Mouse (Mus musculus): ENCODE results near the gene Foxd3. TPM values are rescaled to one million over a fixed set of nuclear protein-coding genes. Genes with fewer than 3 reads are reported as not detected.
A peak's percentile ranks its signal among the peaks of the same experiment; 100 is the strongest.

Foxd3 gene
- polyA plus RNA-seq, 1 experiment from 2014 or later = 0.07 TPM

DNA sequence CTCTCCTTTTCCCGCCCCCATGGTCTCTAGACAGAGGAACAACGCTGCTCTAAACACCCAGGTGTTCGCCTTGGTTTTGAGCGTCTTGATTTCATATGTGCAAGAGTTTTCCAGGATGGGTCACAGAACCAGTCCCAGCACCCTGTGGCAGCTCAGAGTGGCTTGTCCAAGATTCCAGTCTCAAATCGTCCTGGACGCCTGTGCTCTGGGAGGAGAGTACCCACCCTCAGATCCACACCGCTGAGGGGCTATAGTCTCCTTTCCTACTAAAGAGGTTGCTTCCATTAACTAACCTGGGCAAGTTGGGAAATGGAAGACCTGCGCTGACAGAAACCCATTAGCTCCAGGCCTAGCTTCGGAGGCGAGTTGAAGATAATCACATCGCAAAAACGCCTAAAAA is 5.9 kb downstream of the Foxd3 start:
- no peak overlapping the region for H3K4me3 ChIP-seq (ENCODE audit: low read depth, low read length)
- no peak overlapping the region for H3K9ac ChIP-seq (ENCODE audit: low read depth, low read length)
- no peak for DNase-seq (ENCODE audit: low spot score)
- no peak overlapping the region for H3K27ac ChIP-seq (ENCODE audit: low read depth, low read length)
- no peaks in the 10 kb centered on the region for H3K36me3 ChIP-seq (ENCODE audit: control insufficient read depth, insufficient read depth, low read length)
- 6% methylated on average over 12 of the region's 12 CpGs for WGBS
- H3K4me1 ChIP-seq (replicated peaks; ENCODE audit: control insufficient read depth, insufficient read depth, low read length) = peaks cover 3% of the 10 kb centered on the region; the same call in 1 of the 2 replicates
- no peak for ATAC-seq (replicated peaks; ENCODE audit: low FRiP score)
- H3K4me2 ChIP-seq = no peak overlapping the region
- H3K27me3 ChIP-seq (replicated peaks; ENCODE audit: control insufficient read depth, insufficient read depth, low read length) = peaks cover 74% of the 10 kb centered on the region
- no peaks in the 10 kb centered on the region for H3K9me3 ChIP-seq (ENCODE audit: control insufficient read depth, low read length)

DNA sequence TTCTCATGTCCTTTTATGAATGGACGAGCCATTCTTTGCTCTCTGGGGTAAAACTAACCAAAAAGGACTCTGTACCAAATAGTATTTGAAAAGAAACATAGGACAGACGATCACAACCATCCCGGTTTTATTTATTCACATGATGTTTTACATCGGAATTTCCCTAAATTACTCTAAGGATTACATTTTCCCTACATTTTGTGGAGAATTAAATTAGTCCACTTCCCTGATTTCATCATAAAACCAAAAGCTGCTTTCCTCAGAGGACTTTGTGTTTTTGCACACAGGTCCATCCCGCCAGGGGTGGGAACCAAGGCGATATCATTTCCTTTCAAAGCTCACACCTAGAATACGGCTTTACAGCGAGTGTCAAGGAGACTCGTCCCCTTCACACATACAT is 6.3 kb downstream of the Foxd3 start:
- ATAC-seq (replicated peaks; ENCODE audit: low FRiP score) (no peak), DNase-seq (ENCODE audit: low spot score) (no peak)
- Histone ChIP-seq H3K4me1 (replicated peaks; ENCODE audit: control insufficient read depth, insufficient read depth, low read length) (peaks cover 3% of the 10 kb centered on the region; the same call in 1 of the 2 replicates), H3K27ac (ENCODE audit: low read depth, low read length) (no peak overlapping the region), H3K9me3 (ENCODE audit: control insufficient read depth, low read length) (no peaks in the 10 kb centered on the region), H3K4me2 (no peak overlapping the region), H3K36me3 (ENCODE audit: control insufficient read depth, insufficient read depth, low read length) (no peaks in the 10 kb centered on the region), H3K9ac (ENCODE audit: low read depth, low read length) (no peak overlapping the region), H3K27me3 (replicated peaks; ENCODE audit: control insufficient read depth, insufficient read depth, low read length) (peaks cover 69% of the 10 kb centered on the region), H3K4me3 (ENCODE audit: low read depth, low read length) (no peak overlapping the region)
- 14% methylated on average over 9 of the region's 9 CpGs for WGBS

DNA sequence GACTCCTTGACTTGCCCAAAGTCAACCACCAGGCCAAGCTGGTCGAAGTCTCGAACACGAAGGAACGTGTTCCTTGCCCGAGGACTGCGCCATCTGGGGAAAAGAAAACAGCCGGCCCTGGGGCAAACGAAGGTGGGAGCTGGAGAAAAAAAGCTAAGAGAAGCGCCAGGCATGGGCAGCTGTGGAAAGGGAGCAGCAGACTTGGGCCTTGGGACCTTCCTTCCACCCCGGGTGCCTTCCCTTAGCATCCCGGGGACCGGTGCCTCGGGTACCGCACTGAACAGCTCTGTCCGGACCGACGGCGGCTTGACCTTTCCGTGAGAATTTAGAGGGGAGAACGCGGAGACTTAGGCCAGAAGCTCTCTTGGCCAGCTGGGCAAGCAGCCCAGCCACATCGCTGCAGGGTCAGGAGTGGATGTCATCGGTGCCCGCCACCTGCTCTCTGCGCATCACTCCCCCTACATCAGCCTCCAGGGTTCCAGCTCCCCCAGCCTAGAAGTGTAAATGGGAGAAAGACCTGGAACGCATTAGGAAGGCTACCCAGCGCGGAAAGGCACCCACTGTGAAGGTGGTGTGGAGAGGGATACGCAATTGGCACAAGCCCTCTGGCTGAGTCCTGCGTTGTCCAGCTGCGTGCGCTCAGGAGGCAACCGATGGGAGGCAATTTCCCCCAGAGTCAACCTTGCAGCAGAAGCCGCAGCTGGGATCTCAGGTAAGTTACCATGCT is 6.9 kb downstream of the Foxd3 start:
- DNase-seq (ENCODE audit: low spot score) (peak; percentile 33), ATAC-seq (replicated peaks; ENCODE audit: low FRiP score) (no peak)
- Histone ChIP-seq H3K4me3 (ENCODE audit: low read depth, low read length) (no peak overlapping the region), H3K4me2 (no peak overlapping the region), H3K9me3 (ENCODE audit: control insufficient read depth, low read length) (no peaks in the 10 kb centered on the region), H3K4me1 (replicated peaks; ENCODE audit: control insufficient read depth, insufficient read depth, low read length) (peaks cover 3% of the 10 kb centered on the region; the same call in 1 of the 2 replicates), H3K27me3 (replicated peaks; ENCODE audit: control insufficient read depth, insufficient read depth, low read length) (peaks cover 63% of the 10 kb centered on the region), H3K9ac (ENCODE audit: low read depth, low read length) (no peak overlapping the region), H3K36me3 (ENCODE audit: control insufficient read depth, insufficient read depth, low read length) (no peaks in the 10 kb centered on the region), H3K27ac (ENCODE audit: low read depth, low read length) (no peak overlapping the region)
- 6% methylated on average over 34 of the region's 34 CpGs for WGBS

DNA sequence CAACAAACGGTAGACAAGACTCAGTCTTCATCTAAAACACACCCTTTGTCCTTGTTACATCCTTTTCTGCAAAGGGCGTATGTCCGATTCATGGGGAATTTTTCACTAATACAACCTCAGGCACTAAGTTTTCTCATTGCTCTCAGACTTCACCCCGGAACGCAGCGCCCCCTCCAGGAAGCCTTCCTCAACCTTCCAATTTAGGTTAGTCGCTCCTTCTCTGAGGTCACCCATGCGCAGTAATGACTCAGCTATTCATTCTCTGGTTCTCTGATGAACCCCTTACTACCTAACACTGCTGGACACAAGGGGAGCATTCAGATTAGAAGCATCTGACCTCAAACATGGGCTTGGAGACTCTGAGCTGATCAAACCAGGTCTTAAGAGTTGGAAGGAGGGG is 7.6 kb downstream of the Foxd3 start:
- Histone ChIP-seq H3K27me3 (replicated peaks; ENCODE audit: control insufficient read depth, insufficient read depth, low read length) (peaks cover 59% of the 10 kb centered on the region), H3K4me3 (ENCODE audit: low read depth, low read length) (no peak overlapping the region), H3K36me3 (ENCODE audit: control insufficient read depth, insufficient read depth, low read length) (no peaks in the 10 kb centered on the region), H3K4me1 (replicated peaks; ENCODE audit: control insufficient read depth, insufficient read depth, low read length) (peaks cover 3% of the 10 kb centered on the region; the same call in 1 of the 2 replicates), H3K4me2 (no peak overlapping the region), H3K9ac (ENCODE audit: low read depth, low read length) (no peak overlapping the region), H3K27ac (ENCODE audit: low read depth, low read length) (no peak overlapping the region), H3K9me3 (ENCODE audit: control insufficient read depth, low read length) (no peaks in the 10 kb centered on the region)
- DNase-seq (ENCODE audit: low spot score) = no peak
- ATAC-seq (replicated peaks; ENCODE audit: low FRiP score) = no peak
- 18% methylated on average over 8 of the region's 8 CpGs for WGBS

DNA sequence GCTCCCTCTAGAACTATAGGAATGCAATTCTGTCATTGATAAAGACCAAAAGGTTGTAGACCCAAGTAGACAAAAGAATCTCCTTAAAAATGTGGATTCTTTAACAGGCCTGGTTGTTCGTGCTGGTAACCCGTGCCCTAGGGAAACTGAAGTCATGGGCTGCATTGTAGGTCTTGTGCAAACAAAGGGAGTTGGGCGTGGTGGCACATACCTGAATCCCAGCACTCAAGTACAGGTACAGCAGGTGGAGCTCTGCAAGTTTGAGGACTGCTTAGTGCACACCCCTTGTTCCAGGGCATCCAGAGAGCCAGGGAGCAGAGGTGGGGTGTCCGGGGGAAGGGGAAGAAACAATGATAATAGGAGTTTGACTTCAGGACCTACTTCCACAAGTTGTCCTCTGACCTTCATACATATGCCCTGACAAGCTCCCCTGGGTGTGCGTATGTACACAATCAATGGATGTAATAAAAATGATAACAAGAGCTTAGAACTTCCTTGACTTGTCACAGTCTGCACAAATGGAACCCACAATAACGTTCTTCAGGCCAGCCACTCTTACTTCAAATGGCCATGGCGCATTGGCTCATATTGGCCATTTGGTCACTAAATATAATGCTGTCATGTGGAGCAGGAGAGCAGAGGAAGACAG is 14.2 kb downstream of the Foxd3 start:
- DNase-seq (ENCODE audit: low spot score) = no peak
- Histone ChIP-seq H3K36me3 (ENCODE audit: control insufficient read depth, insufficient read depth, low read length) (no peaks in the 10 kb centered on the region), H3K9ac (ENCODE audit: low read depth, low read length) (no peak overlapping the region), H3K9me3 (ENCODE audit: control insufficient read depth, low read length) (no peaks in the 10 kb centered on the region), H3K27me3 (replicated peaks; ENCODE audit: control insufficient read depth, insufficient read depth, low read length) (no peaks in the 10 kb centered on the region), H3K4me1 (replicated peaks; ENCODE audit: control insufficient read depth, insufficient read depth, low read length) (no peaks in the 10 kb centered on the region), H3K27ac (ENCODE audit: low read depth, low read length) (no peak overlapping the region), H3K4me3 (ENCODE audit: low read depth, low read length) (no peak overlapping the region), H3K4me2 (no peak overlapping the region)
- WGBS = 79% methylated on average over 7 of the region's 7 CpGs
- ATAC-seq (replicated peaks; ENCODE audit: low FRiP score) = no peak

DNA sequence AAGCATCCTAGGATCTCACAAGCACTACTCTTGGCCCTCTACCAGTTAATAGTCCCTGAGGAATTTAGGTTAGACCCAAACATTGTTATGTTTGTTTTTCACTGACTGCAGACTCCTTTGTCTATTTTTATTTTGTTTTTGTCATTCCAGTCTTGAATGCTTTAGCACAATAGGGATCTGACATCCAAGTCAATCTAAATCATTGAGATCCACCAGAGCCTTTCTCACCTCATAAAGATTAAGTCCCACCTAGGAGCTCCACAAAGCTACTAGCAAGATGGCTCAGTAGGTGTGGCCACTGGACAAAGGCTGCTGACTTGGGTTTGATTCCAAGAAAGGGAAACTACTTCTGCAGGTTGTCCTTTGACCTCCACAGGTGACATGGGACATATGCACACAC is 19.1 kb downstream of the Foxd3 start:
- H3K4me1 ChIP-seq (replicated peaks; ENCODE audit: control insufficient read depth, insufficient read depth, low read length) = no peaks in the 10 kb centered on the region
- DNase-seq (ENCODE audit: low spot score) = no peak
- no peak overlapping the region for H3K9ac ChIP-seq (ENCODE audit: low read depth, low read length)
- H3K36me3 ChIP-seq (ENCODE audit: control insufficient read depth, insufficient read depth, low read length) = no peaks in the 10 kb centered on the region
- H3K27me3 ChIP-seq (replicated peaks; ENCODE audit: control insufficient read depth, insufficient read depth, low read length) = no peaks in the 10 kb centered on the region
- no peak for ATAC-seq (replicated peaks; ENCODE audit: low FRiP score)
- no peaks in the 10 kb centered on the region for H3K9me3 ChIP-seq (ENCODE audit: control insufficient read depth, low read length)
- H3K4me3 ChIP-seq (ENCODE audit: low read depth, low read length) = no peak overlapping the region
- H3K4me2 ChIP-seq = no peak overlapping the region
- H3K27ac ChIP-seq (ENCODE audit: low read depth, low read length) = no peak overlapping the region

DNA sequence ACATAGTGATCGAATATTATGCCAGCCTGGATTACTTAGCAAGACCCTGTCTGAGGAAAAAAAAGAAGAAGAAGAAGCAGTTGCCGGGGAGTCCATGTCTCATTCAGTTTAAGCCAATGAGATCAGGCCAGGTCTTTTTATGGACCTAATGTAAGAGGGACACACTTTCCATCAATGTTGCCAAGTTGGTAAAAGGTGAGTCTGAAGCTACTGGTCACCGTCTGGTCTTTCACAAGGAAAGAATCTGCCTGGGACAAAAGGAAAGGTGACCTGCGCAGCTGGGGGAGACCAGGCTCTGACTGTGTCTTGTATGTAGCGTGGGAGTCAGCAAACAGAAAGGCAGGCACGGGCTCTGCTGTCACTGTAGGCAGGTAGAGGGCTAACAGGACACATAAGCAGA is 27.8 kb downstream of the Foxd3 start:
- no peaks in the 10 kb centered on the region for H3K27me3 ChIP-seq (replicated peaks; ENCODE audit: control insufficient read depth, insufficient read depth, low read length)
- H3K27ac ChIP-seq (ENCODE audit: low read depth, low read length) = no peak overlapping the region
- no peak for DNase-seq (ENCODE audit: low spot score)
- no peak overlapping the region for H3K4me2 ChIP-seq
- 77% methylated on average over 6 of the region's 6 CpGs for WGBS
- H3K4me3 ChIP-seq (ENCODE audit: low read depth, low read length) = no peak overlapping the region
- no peak overlapping the region for H3K9ac ChIP-seq (ENCODE audit: low read depth, low read length)
- ATAC-seq (replicated peaks; ENCODE audit: low FRiP score) = no peak
- H3K4me1 ChIP-seq (replicated peaks; ENCODE audit: control insufficient read depth, insufficient read depth, low read length) = no peaks in the 10 kb centered on the region
- no peaks in the 10 kb centered on the region for H3K9me3 ChIP-seq (ENCODE audit: control insufficient read depth, low read length)
- no peaks in the 10 kb centered on the region for H3K36me3 ChIP-seq (ENCODE audit: control insufficient read depth, insufficient read depth, low read length)

DNA sequence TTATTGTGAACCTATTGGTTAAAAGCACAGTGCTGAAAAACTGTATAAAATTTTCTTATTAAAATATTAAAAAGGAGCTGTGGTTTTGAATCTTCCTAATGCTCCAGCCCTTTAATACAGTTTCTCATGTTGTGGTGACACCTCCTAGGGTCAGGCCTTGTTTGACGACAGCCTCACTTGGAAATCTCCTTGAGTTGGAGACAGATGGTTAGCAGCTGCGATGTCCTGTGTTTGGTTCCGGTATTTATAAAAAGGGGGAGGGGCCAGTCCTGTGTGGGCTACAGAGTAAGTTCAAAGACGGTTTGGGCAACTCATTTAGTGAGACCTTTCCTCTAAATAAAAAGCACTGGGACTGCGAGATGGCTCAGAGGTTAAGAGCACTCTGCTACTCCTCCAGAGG is 30.2 kb downstream of the Foxd3 start:
- H3K9me3 ChIP-seq (ENCODE audit: control insufficient read depth, low read length) = no peaks in the 10 kb centered on the region
- ATAC-seq (replicated peaks; ENCODE audit: low FRiP score) (no peak), DNase-seq (ENCODE audit: low spot score) (no peak)
- H3K4me1 ChIP-seq (replicated peaks; ENCODE audit: control insufficient read depth, insufficient read depth, low read length) = no peaks in the 10 kb centered on the region
- H3K27me3 ChIP-seq (replicated peaks; ENCODE audit: control insufficient read depth, insufficient read depth, low read length) = no peaks in the 10 kb centered on the region
- no peak overlapping the region for H3K4me3 ChIP-seq (ENCODE audit: low read depth, low read length)
- no peak overlapping the region for H3K9ac ChIP-seq (ENCODE audit: low read depth, low read length)
- H3K36me3 ChIP-seq (ENCODE audit: control insufficient read depth, insufficient read depth, low read length) = no peaks in the 10 kb centered on the region
- H3K27ac ChIP-seq (ENCODE audit: low read depth, low read length) = no peak overlapping the region
- 54% methylated on average over 5 of the region's 5 CpGs for WGBS
- H3K4me2 ChIP-seq = no peak overlapping the region

Measured in liver, embryonic 11.5 days (tissue).